Mouse (Mus musculus) erythroblast, embryonic 14.5 days (primary cell): ENCODE measurements around the gene P2ry6. TPM values are rescaled to one million over a fixed set of nuclear protein-coding genes. Genes with fewer than 3 reads are reported as not detected.

Source experiments
- H3K27me3 ChIP-seq: 2 replicates; pipeline ENCODE4 v1.6.1; 2012; ENCODE audit warnings: inconsistent platforms; ENCODE audit not compliant: control insufficient read depth
- H3K36me3 ChIP-seq: 2 replicates; pipeline ENCODE4 v1.6.1; 2012; ENCODE audit warnings: mild to moderate bottlenecking, inconsistent platforms; ENCODE audit not compliant: control insufficient read depth
- H3K4me1 ChIP-seq: 2 replicates; pipeline ENCODE4 v1.6.1; 2012; ENCODE audit warnings: inconsistent platforms; ENCODE audit not compliant: control insufficient read depth
- H3K4me3 ChIP-seq: replicated peaks from 2 replicates; pipeline ENCODE3; 2012; ENCODE audit warnings: moderate library complexity, mild to moderate bottlenecking, inconsistent platforms
- H3K9me3 ChIP-seq: 2 replicates; pipeline ENCODE4 v1.6.1; 2012; ENCODE audit warnings: low read length, inconsistent platforms, mixed read lengths; ENCODE audit not compliant: control insufficient read depth
- GATA1 ChIP-seq: IDR thresholded peaks from 2 replicates; pipeline ENCODE4 v1.6.1; 2012; ENCODE audit warnings: low read length, inconsistent platforms, mixed read lengths
- TAL1 ChIP-seq: IDR thresholded peaks from 3 replicates; pipeline ENCODE4 v1.6.1; 2012; ENCODE audit warnings: low read length, inconsistent platforms, mixed read lengths
- polyA plus RNA-seq: library from polyadenylated mRNA; stranded (reverse); fragments of >175 nt; gene quantifications from 2 replicates; pipeline ENCODE4 v1.2.3, GENCODE M21; 2012

The P2ry6 gene
- polyA plus RNA-seq, 1 experiment = 0.09 TPM

GRCm38 (mm10) chr7:100993166-100993565 lies 18.7 kb upstream of the P2ry6 start:
- no peak for TF ChIP-seq GATA1
- H3K27me3 ChIP-seq = no peaks in the 10 kb centered on the region

GRCm38 (mm10) chr7:100991972-100992371 lies 17.5 kb upstream of the P2ry6 start:
- H3K36me3 ChIP-seq = no peaks in the 10 kb centered on the region
- H3K4me3 ChIP-seq = no peak overlapping the region

More at GRCm38 (mm10) chr7:100993166-100993565, 18.7 kb upstream of the P2ry6 start:
- Histone ChIP-seq H3K4me1 (no peaks in the 10 kb centered on the region), H3K9me3 (no peaks in the 10 kb centered on the region), H3K36me3 (no peaks in the 10 kb centered on the region), H3K4me3 (no peak overlapping the region)

GRCm38 (mm10) chr7:100990636-100991311 lies 16.3 kb upstream of the P2ry6 start:
- TF ChIP-seq GATA1 = no peak
- TF ChIP-seq TAL1 = no peak
- Histone ChIP-seq H3K9me3 (no peaks in the 10 kb centered on the region), H3K4me3 (no peak overlapping the region), H3K4me1 (no peaks in the 10 kb centered on the region), H3K27me3 (no peaks in the 10 kb centered on the region), H3K36me3 (no peaks in the 10 kb centered on the region)

More at GRCm38 (mm10) chr7:100991972-100992371, 17.5 kb upstream of the P2ry6 start:
- Histone ChIP-seq H3K27me3 (no peaks in the 10 kb centered on the region), H3K9me3 (no peaks in the 10 kb centered on the region), H3K4me1 (no peaks in the 10 kb centered on the region)
- TF ChIP-seq TAL1 (no peak), GATA1 (no peak)

- H3K36me3 ChIP-seq = no peaks in the 10 kb centered on the region
- no peak overlapping the region for H3K4me3 ChIP-seq
- H3K9me3 ChIP-seq = no peaks in the 10 kb centered on the region
- no peak for TF ChIP-seq TAL1
- no peaks in the 10 kb centered on the region for H3K27me3 ChIP-seq
- no peaks in the 10 kb centered on the region for H3K4me1 ChIP-seq
These were observed 13.6 kb upstream of the P2ry6 start for GRCm38 (mm10) chr7:100988092-100988491.

GRCm38 (mm10) chr7:100984452-100985395 lies 10.3 kb upstream of the P2ry6 start:
- H3K36me3 ChIP-seq = no peaks in the 10 kb centered on the region
- H3K9me3 ChIP-seq = no peaks in the 10 kb centered on the region
- H3K27me3 ChIP-seq = no peaks in the 10 kb centered on the region
- TF ChIP-seq TAL1 (no peak), GATA1 (no peak)
- no peak overlapping the region for H3K4me3 ChIP-seq
- H3K4me1 ChIP-seq = no peaks in the 10 kb centered on the region

GRCm38 (mm10) chr7:100979175-100979574 lies 4.7 kb upstream of the P2ry6 start:
- Histone ChIP-seq H3K4me3 (no peak overlapping the region), H3K36me3 (no peaks in the 10 kb centered on the region), H3K27me3 (peaks cover 13% of the 10 kb centered on the region), H3K9me3 (no peaks in the 10 kb centered on the region), H3K4me1 (peaks cover 3% of the 10 kb centered on the region; the same call in 1 of the 2 replicates)
- TF ChIP-seq TAL1 (no peak), GATA1 (no peak)

- Histone ChIP-seq H3K36me3 (no peaks in the 10 kb centered on the region), H3K9me3 (no peaks in the 10 kb centered on the region), H3K27me3 (peaks cover 23% of the 10 kb centered on the region), H3K4me1 (peaks cover 3% of the 10 kb centered on the region; the same call in 1 of the 2 replicates), H3K4me3 (no peak overlapping the region)
- TF ChIP-seq TAL1 = no peak
- no peak for TF ChIP-seq GATA1
These were observed 3.7 kb upstream of the P2ry6 start for GRCm38 (mm10) chr7:100978171-100978570.

- H3K9me3 ChIP-seq = no peaks in the 10 kb centered on the region
- H3K36me3 ChIP-seq = no peaks in the 10 kb centered on the region
- peaks cover 3% of the 10 kb centered on the region; the same call in 1 of the 2 replicates for H3K4me1 ChIP-seq
- TF ChIP-seq TAL1 (no peak), GATA1 (no peak)
- no peak overlapping the region for H3K4me3 ChIP-seq
- H3K27me3 ChIP-seq = peaks cover 27% of the 10 kb centered on the region
These were observed 1.6 kb downstream of the P2ry6 start for GRCm38 (mm10) chr7:100972875-100973274.

- H3K27me3 ChIP-seq = peaks cover 14% of the 10 kb centered on the region
- TF ChIP-seq TAL1 (no peak), GATA1 (no peak)
These were observed 5.4 kb downstream of the P2ry6 start for GRCm38 (mm10) chr7:100968874-100969659.

More at GRCm38 (mm10) chr7:100968874-100969659, 5.4 kb downstream of the P2ry6 start:
- Histone ChIP-seq H3K4me1 (no peaks in the 10 kb centered on the region; the same call in 1 of the 2 replicates), H3K36me3 (no peaks in the 10 kb centered on the region), H3K9me3 (no peaks in the 10 kb centered on the region), H3K4me3 (no peak overlapping the region)
